Mouse (Mus musculus): ENCODE results near the gene Atrx. TPM values are rescaled to one million over a fixed set of nuclear protein-coding genes. Genes with fewer than 3 reads are reported as not detected.

Gene Atrx
- polyA plus RNA-seq, 1 experiment = 123 TPM

DNA sequence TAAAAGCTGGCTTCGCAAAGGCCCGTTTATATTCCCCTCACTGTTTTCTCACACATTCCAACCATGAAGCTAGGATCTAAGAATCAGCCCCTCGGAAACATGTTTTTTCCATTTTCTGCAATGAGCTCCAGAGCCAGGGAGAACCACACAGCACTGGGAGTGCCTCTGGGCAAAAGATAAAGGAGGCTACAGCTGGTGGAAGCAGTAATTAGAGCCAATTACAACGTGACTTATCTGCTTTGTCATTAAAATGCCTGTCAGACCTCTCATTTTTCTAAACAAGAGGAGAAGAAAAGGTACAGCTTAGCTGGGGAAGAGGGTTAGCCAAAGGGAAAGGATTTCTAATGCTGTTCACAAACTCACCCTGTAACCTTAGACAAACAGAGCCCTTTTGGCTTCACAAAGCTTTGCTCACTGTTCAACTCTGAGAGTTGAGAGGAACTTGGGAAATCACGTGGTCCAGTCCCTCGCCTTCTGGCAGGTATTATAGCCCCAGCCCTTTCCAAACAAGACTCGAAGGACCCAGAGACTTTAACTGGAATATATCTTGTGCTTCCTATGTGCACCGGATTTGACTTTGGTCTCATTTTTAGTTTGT lies 134.3 kb downstream of the Atrx start:
- no peak overlapping the region for H3K27ac ChIP-seq (ENCODE audit: insufficient read depth, low read depth, low read length)
- TF ChIP-seq CTCF (IDR thresholded peaks at IDR 0.05; ENCODE audit: low read depth, low read length) (no peak), POLR2A (IDR thresholded peaks at IDR 0.05; ENCODE audit: borderline replicate concordance, low read depth, low read length) (no peak)
- H3K4me1 ChIP-seq (ENCODE audit: control insufficient read depth, insufficient read depth, low read length) = no peaks in the 10 kb centered on the region
- no peak overlapping the region for H3K4me3 ChIP-seq (ENCODE audit: insufficient read depth, low read length)

GRCm38 (mm10) chrX:105773281-105773680 lies 155.9 kb downstream of the Atrx start:
- Histone ChIP-seq H3K27ac (ENCODE audit: insufficient read depth, low read depth, low read length) (no peak overlapping the region), H3K4me3 (ENCODE audit: insufficient read depth, low read length) (no peak overlapping the region), H3K4me1 (ENCODE audit: control insufficient read depth, insufficient read depth, low read length) (no peaks in the 10 kb centered on the region)
- TF ChIP-seq CTCF (IDR thresholded peaks at IDR 0.05; ENCODE audit: low read depth, low read length) = no peak
- TF ChIP-seq POLR2A (IDR thresholded peaks at IDR 0.05; ENCODE audit: borderline replicate concordance, low read depth, low read length) = no peak

DNA sequence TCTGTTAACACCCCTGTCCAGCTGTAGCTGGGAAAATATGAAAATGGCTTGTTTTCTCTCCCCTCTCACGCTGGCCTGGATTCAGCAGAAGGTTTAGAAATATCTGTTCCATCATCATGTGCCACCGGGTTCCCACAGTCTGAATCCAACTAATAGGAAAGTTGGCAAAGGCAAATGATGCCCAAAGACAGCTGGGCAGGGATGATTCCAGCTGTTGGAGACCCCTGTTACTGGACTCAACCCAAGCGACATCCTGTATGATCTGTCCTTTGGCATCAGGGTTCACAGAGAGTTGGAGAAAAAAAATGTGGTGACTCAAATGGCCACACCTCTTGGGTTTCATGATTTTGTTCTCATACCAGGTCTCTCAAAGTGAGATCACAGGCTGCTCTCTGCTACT lies 161.3 kb downstream of the Atrx start:
- no peak overlapping the region for H3K27ac ChIP-seq (ENCODE audit: insufficient read depth, low read depth, low read length)
- H3K4me3 ChIP-seq (ENCODE audit: insufficient read depth, low read length) = no peak overlapping the region
- no peak for TF ChIP-seq POLR2A (IDR thresholded peaks at IDR 0.05; ENCODE audit: borderline replicate concordance, low read depth, low read length)
- TF ChIP-seq CTCF (IDR thresholded peaks at IDR 0.05; ENCODE audit: low read depth, low read length) = no peak

DNA sequence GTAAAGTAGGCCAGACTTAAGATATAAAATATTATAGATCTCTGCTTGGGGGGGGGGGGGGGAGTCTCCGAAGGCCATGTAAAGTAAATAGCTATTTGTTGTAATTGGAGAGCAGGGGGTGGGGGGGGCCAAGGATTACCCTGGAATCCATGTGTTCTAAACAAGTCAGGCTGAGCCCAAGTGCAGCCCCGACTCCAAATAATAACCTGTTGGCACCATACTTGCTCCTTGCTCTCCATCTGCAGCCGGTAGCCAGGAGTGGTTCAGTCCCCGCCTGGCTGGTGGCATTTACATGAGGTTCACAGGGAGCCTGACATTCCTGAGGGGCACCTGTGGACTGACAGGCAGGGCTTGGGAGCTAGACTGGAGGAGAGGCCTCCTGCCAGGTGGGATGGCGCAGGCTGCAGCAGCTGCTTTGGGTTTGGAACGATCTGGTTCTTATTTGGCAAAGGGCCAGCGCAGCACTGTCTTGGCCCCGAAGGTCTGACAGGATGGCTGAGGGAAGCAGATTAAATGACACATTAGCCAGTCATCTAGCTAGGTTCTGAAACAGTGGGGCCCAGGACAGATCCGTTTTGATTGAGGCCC lies 161.9 kb downstream of the Atrx start:
- Histone ChIP-seq H3K4me1 (ENCODE audit: control insufficient read depth, insufficient read depth, low read length) (peaks cover 2% of the 10 kb centered on the region; the same call in 1 of the 2 replicates), H3K4me3 (ENCODE audit: insufficient read depth, low read length) (no peak overlapping the region), H3K27ac (ENCODE audit: insufficient read depth, low read depth, low read length) (no peak overlapping the region)
- TF ChIP-seq CTCF (IDR thresholded peaks at IDR 0.05; ENCODE audit: low read depth, low read length) = no peak
- TF ChIP-seq POLR2A (IDR thresholded peaks at IDR 0.05; ENCODE audit: borderline replicate concordance, low read depth, low read length) = no peak

More for the DNA sequence above, 161.3 kb downstream of the Atrx start:
- peaks cover 2% of the 10 kb centered on the region; the same call in 1 of the 2 replicates for H3K4me1 ChIP-seq (ENCODE audit: control insufficient read depth, insufficient read depth, low read length)

DNA sequence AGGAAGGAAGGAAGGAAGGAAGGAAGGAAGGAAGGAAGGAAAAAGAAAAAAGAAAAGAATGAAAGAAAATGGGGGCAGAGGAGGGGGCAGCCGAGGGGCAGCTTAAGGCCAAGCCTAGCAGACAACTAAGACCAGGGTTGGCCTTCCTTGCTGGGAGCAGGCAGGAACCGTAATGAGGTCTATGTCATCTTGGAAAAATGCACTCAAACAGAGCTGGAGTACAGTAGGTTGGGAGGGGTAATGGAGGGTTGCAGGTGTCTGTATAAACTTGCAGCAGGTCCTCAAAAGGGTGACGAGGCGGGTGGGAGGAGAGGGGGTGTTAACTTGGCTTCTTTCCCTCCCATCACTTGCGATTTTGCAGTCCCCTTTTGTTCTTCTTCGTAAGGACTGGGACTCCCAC lies 163.2 kb downstream of the Atrx start:
- TF ChIP-seq POLR2A (IDR thresholded peaks at IDR 0.05; ENCODE audit: borderline replicate concordance, low read depth, low read length) (no peak), CTCF (IDR thresholded peaks at IDR 0.05; ENCODE audit: low read depth, low read length) (no peak)
- no peak overlapping the region for H3K4me3 ChIP-seq (ENCODE audit: insufficient read depth, low read length)
- H3K27ac ChIP-seq (ENCODE audit: insufficient read depth, low read depth, low read length) = no peak overlapping the region
- peaks cover 2% of the 10 kb centered on the region; the same call in 1 of the 2 replicates for H3K4me1 ChIP-seq (ENCODE audit: control insufficient read depth, insufficient read depth, low read length)

DNA sequence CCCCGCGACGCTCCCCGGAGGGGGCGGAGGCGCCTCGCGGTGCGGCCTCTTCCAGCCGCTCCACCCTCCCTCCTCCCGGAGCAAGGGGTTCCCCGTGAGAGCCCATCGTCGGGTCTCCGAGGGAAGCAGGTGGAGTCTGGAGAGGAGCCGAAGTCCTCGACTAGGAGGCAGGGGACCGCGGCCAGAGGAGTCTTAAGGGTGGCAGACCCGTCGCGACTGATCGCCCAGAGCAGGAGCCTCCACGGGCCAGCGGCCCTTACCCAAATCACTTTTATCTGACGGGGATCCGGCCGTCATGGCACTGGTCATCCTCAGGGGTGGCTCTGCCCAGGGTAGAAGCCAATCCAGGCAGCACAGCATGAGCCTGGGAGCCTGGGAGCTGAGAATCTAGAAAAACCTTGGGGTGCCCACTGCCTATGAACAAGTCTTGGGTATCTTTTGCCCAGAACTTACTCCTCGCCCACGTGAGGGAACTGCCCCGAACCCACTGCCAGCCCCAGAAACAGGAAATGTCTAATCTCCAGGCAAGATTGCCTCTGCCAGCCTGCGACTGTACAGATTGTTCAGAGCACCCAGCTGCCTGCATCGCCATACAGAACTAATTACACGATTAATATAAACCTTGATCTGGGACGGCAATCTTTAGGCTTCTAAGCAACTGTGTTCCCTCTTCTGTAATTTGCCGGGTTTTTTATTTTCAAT lies 164.0 kb downstream of the Atrx start:
- H3K4me3 ChIP-seq (ENCODE audit: insufficient read depth, low read length) = no peak overlapping the region; the same call in 1 of the 2 replicates
- no peak overlapping the region for H3K27ac ChIP-seq (ENCODE audit: insufficient read depth, low read depth, low read length)
- no peak for TF ChIP-seq CTCF (IDR thresholded peaks at IDR 0.05; ENCODE audit: low read depth, low read length)
- no peak for TF ChIP-seq POLR2A (IDR thresholded peaks at IDR 0.05; ENCODE audit: borderline replicate concordance, low read depth, low read length)
- H3K4me1 ChIP-seq (ENCODE audit: control insufficient read depth, insufficient read depth, low read length) = peaks cover 2% of the 10 kb centered on the region; the same call in 1 of the 2 replicates

GRCm38 (mm10) chrX:105764162-105765004 lies 164.8 kb downstream of the Atrx start, which contains the start of gene Fgf16:
TSS of gene Fgf16 (plus strand) at chrX:105764279.
- Histone ChIP-seq H3K4me3 (ENCODE audit: insufficient read depth, low read length) (peak within 1 kb of the TSS; percentile 23), H3K27ac (ENCODE audit: insufficient read depth, low read depth, low read length) (no peak within 1 kb of the TSS), H3K4me1 (ENCODE audit: control insufficient read depth, insufficient read depth, low read length) (peaks cover 2% of the 10 kb centered on the region; the same call in 1 of the 2 replicates)
- no peak for TF ChIP-seq POLR2A (IDR thresholded peaks at IDR 0.05; ENCODE audit: borderline replicate concordance, low read depth, low read length)
- no peak for TF ChIP-seq CTCF (IDR thresholded peaks at IDR 0.05; ENCODE audit: low read depth, low read length)

DNA sequence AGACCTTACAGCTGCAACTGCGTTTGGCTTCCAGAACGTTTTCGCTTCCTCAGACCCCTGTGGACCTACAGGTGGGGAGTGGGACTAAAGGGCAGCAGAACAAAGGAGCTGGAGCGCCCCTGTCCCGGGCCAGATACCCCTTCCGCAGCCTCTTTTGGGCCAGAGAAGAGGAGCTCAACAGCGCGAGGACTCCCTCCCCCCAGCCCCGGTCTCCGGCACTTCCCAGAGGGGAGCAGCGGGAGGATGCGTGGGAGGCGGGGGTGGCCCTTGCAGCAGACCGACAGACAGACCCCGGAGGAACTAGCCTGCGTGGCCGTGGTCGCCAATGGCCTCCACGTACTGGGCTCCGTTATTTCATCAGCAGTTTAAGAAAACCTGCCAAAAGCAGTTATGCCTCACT lies 165.6 kb downstream of the Atrx start:
- Histone ChIP-seq H3K4me3 (ENCODE audit: insufficient read depth, low read length) (peak overlapping the region; percentile 23), H3K4me1 (ENCODE audit: control insufficient read depth, insufficient read depth, low read length) (peaks cover 2% of the 10 kb centered on the region; the same call in 1 of the 2 replicates), H3K27ac (ENCODE audit: insufficient read depth, low read depth, low read length) (no peak overlapping the region)
- TF ChIP-seq POLR2A (IDR thresholded peaks at IDR 0.05; ENCODE audit: borderline replicate concordance, low read depth, low read length) (no peak), CTCF (IDR thresholded peaks at IDR 0.05; ENCODE audit: low read depth, low read length) (no peak)

- peaks cover 2% of the 10 kb centered on the region; the same call in 1 of the 2 replicates for H3K4me1 ChIP-seq (ENCODE audit: control insufficient read depth, insufficient read depth, low read length)
- no peak overlapping the region for H3K4me3 ChIP-seq (ENCODE audit: insufficient read depth, low read length)
- no peak overlapping the region for H3K27ac ChIP-seq (ENCODE audit: insufficient read depth, low read depth, low read length)
- no peak for TF ChIP-seq CTCF (IDR thresholded peaks at IDR 0.05; ENCODE audit: low read depth, low read length)
- no peak for TF ChIP-seq POLR2A (IDR thresholded peaks at IDR 0.05; ENCODE audit: borderline replicate concordance, low read depth, low read length)
These were observed 166.2 kb downstream of the Atrx start for GRCm38 (mm10) chrX:105762847-105763527.

Other genes starting within 250 kb of the Atrx start
- gene Fgf16, start 165.1 kb downstream of the Atrx start, polyA plus RNA-seq (2012; ENCODE audit: insufficient read depth, insufficient read length, missing spikeins) = not detected in 2 replicates
- gene Magt1, start 82.5 kb upstream of the Atrx start, polyA plus RNA-seq (2012; ENCODE audit: insufficient read depth, insufficient read length, missing spikeins) = 43.8 and 44.7 TPM in 2 replicates
- gene Cox7b, start 86.3 kb upstream of the Atrx start, polyA plus RNA-seq (2012; ENCODE audit: insufficient read depth, insufficient read length, missing spikeins) = 291 and 396 TPM in 2 replicates
- gene Atp7a, start 97.9 kb upstream of the Atrx start, polyA plus RNA-seq (2012; ENCODE audit: insufficient read depth, insufficient read length, missing spikeins) = 15.6 and 20.3 TPM in 2 replicates
- gene Tlr13, start 213.8 kb upstream of the Atrx start, polyA plus RNA-seq (2012; ENCODE audit: insufficient read depth, insufficient read length, missing spikeins) = 151 and 181 TPM in 2 replicates